In the genomic region with DNA sequence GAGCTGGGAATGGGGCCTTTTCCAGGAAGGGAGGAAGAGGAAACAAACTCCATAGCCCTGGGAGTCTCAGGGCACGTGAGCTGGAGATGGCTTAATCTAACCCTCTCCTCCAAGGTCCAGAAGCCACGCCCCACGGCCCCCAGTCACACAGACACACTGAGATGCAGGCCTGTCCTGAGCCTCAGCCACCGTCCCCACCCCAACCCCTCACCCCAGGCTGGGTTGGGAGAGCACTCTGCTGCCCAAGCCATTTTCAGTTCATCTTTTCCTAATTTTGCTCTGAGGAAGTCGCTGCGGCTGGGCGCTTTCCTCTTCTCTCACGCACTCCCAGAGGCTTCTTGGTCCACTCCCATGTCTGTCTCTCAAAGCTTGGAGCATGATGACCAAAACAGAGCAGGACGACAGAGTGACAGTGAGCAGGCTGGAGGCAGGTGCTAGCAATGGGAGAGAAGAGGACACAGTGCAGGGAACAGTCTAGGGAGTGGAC, we compare ENCODE assay signal across 9 mouse cellular contexts. TPM values are rescaled to one million over a fixed set of nuclear protein-coding genes. Genes with fewer than 3 reads are reported as not detected.
DNase-seq lines count a peak whose midpoint lies in the region; ATAC-seq and TF ChIP-seq lines count a peak whose summit lies in the region.
"Had no signal": no experiment of that assay in that cellular context is flagged by ENCODE, and none has a peak within 500 bp of the region (broad histone marks: within the 10 kb centered on the region; RNA-seq: fewer than 3 reads in every experiment).

No protein-coding gene starts in this region.

- DNase-seq in adrenal gland, adult 2 months = peak; percentile 49
- no peak for DNase-seq in adrenal gland, postnatal 4 days (ENCODE audit: low spot score in 2 of 2)
- DNase-seq in layer of hippocampus, adult 9-11 months = peak; percentile 90
- DNase-seq in layer of hippocampus, postnatal 36 days = no peak
- DNase-seq in hindbrain, embryonic 10.5 days (ENCODE audit: low spot score) = no peak
- no peak for DNase-seq in embryo, embryonic 10.5 days (ENCODE audit: low spot score)

- H3K9me3 ChIP-seq in intestine, embryonic 15.5 days = no peaks in the 10 kb centered on the region
- no peaks in the 10 kb centered on the region for H3K9me3 ChIP-seq in hindbrain, embryonic 10.5 days

- peak overlapping the region; percentile 74 for H3K27ac ChIP-seq in bone marrow, adult 2 months (ENCODE audit: control insufficient read depth, insufficient read depth, low read depth, low read length, poor library complexity)
- no peak overlapping the region for H3K27ac ChIP-seq in intestine, embryonic 15.5 days
- no peak overlapping the region for H3K27ac ChIP-seq in hindbrain, embryonic 10.5 days

- H3K36me3 ChIP-seq in intestine, embryonic 15.5 days = 0 out of 2 replicates have a peak, but pooled peaks cover 1% of the 10 kb centered on the region
- peaks cover 11% of the 10 kb centered on the region for H3K36me3 ChIP-seq in hindbrain, embryonic 10.5 days

- no peak for TF ChIP-seq CTCF in bone marrow, adult 2 months (IDR thresholded peaks at IDR 0.05; ENCODE audit: control insufficient read depth, insufficient read depth, low read length)

- H3K27me3 ChIP-seq in intestine, embryonic 15.5 days (replicated peaks) = no peaks in the 10 kb centered on the region
- no peaks in the 10 kb centered on the region for H3K27me3 ChIP-seq in hindbrain, embryonic 10.5 days (ENCODE audit: insufficient read depth, poor library complexity, severe bottlenecking)

- H3K9ac ChIP-seq in intestine, embryonic 15.5 days = no peak overlapping the region

- H3K4me2 ChIP-seq in intestine, embryonic 15.5 days (replicated peaks) = no peak overlapping the region

- TF ChIP-seq POLR2A in bone marrow, adult 2 months (IDR thresholded peaks at IDR 0.05; ENCODE audit: borderline replicate concordance, control insufficient read depth, low read depth, low read length) = no peak

- H3K4me3 ChIP-seq in bone marrow, adult 2 months (replicated peaks; ENCODE audit: control insufficient read depth, low read depth, low read length) = no peak overlapping the region
- no peak overlapping the region for H3K4me3 ChIP-seq in intestine, embryonic 15.5 days (replicated peaks)
- H3K4me3 ChIP-seq in hindbrain, embryonic 10.5 days = no peak overlapping the region

- peaks cover 2% of the 10 kb centered on the region; the same call in 1 of the 2 replicates for H3K4me1 ChIP-seq in bone marrow, adult 2 months (ENCODE audit: control insufficient read depth, insufficient read depth, low read length)
- H3K4me1 ChIP-seq in intestine, embryonic 15.5 days (replicated peaks) = peaks cover 6% of the 10 kb centered on the region; the same call in 1 of the 2 replicates
- peaks cover 33% of the 10 kb centered on the region for H3K4me1 ChIP-seq in hindbrain, embryonic 10.5 days (replicated peaks)

- 3% methylated on average over 9 of the region's 9 CpGs for WGBS in bone marrow, adult 2 months
- WGBS in intestine, embryonic 15.5 days = 37% methylated on average over 9 of the region's 9 CpGs
- 43% methylated on average over 9 of the region's 9 CpGs for whole genome bisulfite sequencing in hindbrain, embryonic 10.5 days

- ATAC-seq in intestine, embryonic 15.5 days = 0 out of 2 replicates have a peak, but pooled peaks have one; percentile 27

RNA-seq across cellular contexts. Expression of gene Syngr1, which starts 19.1 kb away (rescaled TPM):
- total RNA-seq in adrenal gland, adult 2 months (2021) = 10 to 100 TPM; 24.4 to 47.8 TPM
- polyA plus RNA-seq in adrenal gland, adult 2 months (2012; rRNA removed) = 86.9 and 119 TPM in 2 replicates
- total RNA-seq in adrenal gland, postnatal 4 days (2021) = 10 to 100 TPM; 26.4 to 27.6 TPM
- 100 to 1,000 TPM; 341 to 377 TPM for total RNA-seq in layer of hippocampus, postnatal 36 days (2021)
- 10.7 and 13.4 TPM in 2 replicates for polyA plus RNA-seq in bone marrow, adult 2 months (2011; ENCODE audit: insufficient read depth, insufficient read length, low replicate concordance, missing spikeins)
- polyA plus RNA-seq in intestine, embryonic 15.5 days (2015; fragmentation: Nextera tagmentation; extraction: Ambion mirVana) = 18.2 and 18.7 TPM in 2 replicates
- 7.6 and 7.7 TPM in 2 replicates for polyA plus RNA-seq in hindbrain, embryonic 10.5 days (2016; fragmentation: Nextera tagmentation; extraction: Ambion mirVana)
- total RNA-seq: neutrophil, adult 5-6 weeks had no signal

RNA-seq across cellular contexts. Expression of gene Rpl3, which starts 19.7 kb away (rescaled TPM):
- 100 to 1,000 TPM; 376 to 618 TPM for total RNA-seq in adrenal gland, adult 2 months (2021)
- 500 and 520 TPM in 2 replicates for polyA plus RNA-seq in adrenal gland, adult 2 months (2012; rRNA removed)
- total RNA-seq in adrenal gland, postnatal 4 days (2021) = 100 to 1,000 TPM; 927 to 955 TPM
- 100 to 1,000 TPM; 497 to 547 TPM for total RNA-seq in layer of hippocampus, postnatal 36 days (2021)
- 708 and 1,315 TPM in 2 replicates for polyA plus RNA-seq in bone marrow, adult 2 months (2011; ENCODE audit: insufficient read depth, insufficient read length, low replicate concordance, missing spikeins)
- 1,109 and 1,134 TPM in 2 replicates for polyA plus RNA-seq in intestine, embryonic 15.5 days (2015; fragmentation: Nextera tagmentation; extraction: Ambion mirVana)
- polyA plus RNA-seq in hindbrain, embryonic 10.5 days (2016; fragmentation: Nextera tagmentation; extraction: Ambion mirVana) = 806 and 957 TPM in 2 replicates

RNA-seq across cellular contexts. Expression of gene Pdgfb, which starts 57.2 kb away (rescaled TPM):
- total RNA-seq in adrenal gland, adult 2 months (2021) = 10 to 100 TPM; 30.3 to 54.0 TPM
- 63.3 and 63.8 TPM in 2 replicates for polyA plus RNA-seq in adrenal gland, adult 2 months (2012; rRNA removed)
- 10 to 100 TPM; 31.3 to 35.1 TPM for total RNA-seq in adrenal gland, postnatal 4 days (2021)
- total RNA-seq in layer of hippocampus, postnatal 36 days (2021) = 10 to 100 TPM; 27.3 to 27.6 TPM
- polyA plus RNA-seq in bone marrow, adult 2 months (2011; ENCODE audit: insufficient read depth, insufficient read length, low replicate concordance, missing spikeins) = 4.1 and 7.8 TPM in 2 replicates
- 7.2 and 8.3 TPM in 2 replicates for polyA plus RNA-seq in intestine, embryonic 15.5 days (2015; fragmentation: Nextera tagmentation; extraction: Ambion mirVana)
- 1.6 and 1.8 TPM in 2 replicates for polyA plus RNA-seq in hindbrain, embryonic 10.5 days (2016; fragmentation: Nextera tagmentation; extraction: Ambion mirVana)

Comparison
In these comparisons a context has a peak if more than half of its experiments do, and no peak if none do; other contexts are left out.
1. DNase-seq: peak in adrenal gland, adult 2 months (single experiment) and layer of hippocampus, adult 9-11 months (single experiment); none in adrenal gland, postnatal 4 days (0 of 2), layer of hippocampus, postnatal 36 days (0 of 2), hindbrain, embryonic 10.5 days (single experiment) and embryo, embryonic 10.5 days (single experiment).